Mouse (Mus musculus): Measurements from ENCODE around the gene Actl6b. TPM values are rescaled to one million over a fixed set of nuclear protein-coding genes. Genes with fewer than 3 reads are reported as not detected.

Actl6b gene
- total and polyA plus RNA-seq, 3 experiments, result 0.15 TPM; not detected in 2

- TF ChIP-seq POLR2AphosphoS2 (IDR thresholded peaks at IDR 0.05; ENCODE audit: low read length), result peak; percentile 60; the same call in 1 of the 2 replicates
- TF ChIP-seq CHD2 (IDR thresholded peaks at IDR 0.05; ENCODE audit: low read length), result peak; percentile 90
- no peak; the same call in 1 of the 2 replicates for TF ChIP-seq MAZ (IDR thresholded peaks at IDR 0.05; ENCODE audit: low read depth, low read length)
These were observed 47.5 kb downstream of the Actl6b start, which contains the start of gene Mospd3 (continued) for GRCm38 (mm10) chr5:137600619-137601364.

- peaks cover 0 to 16% of the 10 kb centered on the region in 2 experiments; a peak in 2 of 4 replicates for H3K36me3 ChIP-seq (ENCODE audit: control insufficient read depth in 1 of 2, insufficient read depth in 2 of 2, low read length in 2 of 2)
- H3K4me3 ChIP-seq (ENCODE audit: control insufficient read depth in 1 of 2, insufficient read depth in 1 of 2, low read depth in 2 of 2, low read length in 2 of 2), result peak overlapping the region; percentile 56 to 99
- peaks cover 14% of the 10 kb centered on the region for H3K79me2 ChIP-seq (ENCODE audit: control insufficient read depth, insufficient read depth, low read length, poor library complexity)
- peaks cover 10 to 30% of the 10 kb centered on the region in 2 experiments for H3K4me1 ChIP-seq (ENCODE audit: control insufficient read depth in 1 of 2, insufficient read depth in 2 of 2, low read length in 2 of 2)
- H3K27ac ChIP-seq (ENCODE audit: control insufficient read depth, low read depth, low read length), result peak overlapping the region; percentile 95
- no peaks in the 10 kb centered on the region for H3K9me3 ChIP-seq (replicated peaks; ENCODE audit: insufficient read depth, low read length)
- TF ChIP-seq GATA1 (IDR thresholded peaks at IDR 0.05; ENCODE audit: low read depth, low read length) (no peak), ZNF384 (IDR thresholded peaks at IDR 0.05; ENCODE audit: low read depth, low read length) (no peak), ETS1 (IDR thresholded peaks at IDR 0.05; ENCODE audit: low read depth, low read length) (peak; percentile 33; the same call in 1 of the 2 replicates), MXI1 (IDR thresholded peaks at IDR 0.05; ENCODE audit: low read depth, low read length) (peak; percentile 44; the same call in 1 of the 2 replicates), E2F4 (IDR thresholded peaks at IDR 0.05; ENCODE audit: borderline replicate concordance, low read depth, low read length) (no peak), ZKSCAN1 (IDR thresholded peaks at IDR 0.05; ENCODE audit: low read depth, low read length) (no peak), EP300 (IDR thresholded peaks at IDR 0.05; ENCODE audit: low read depth in 1 of 2, low read length in 2 of 2) (peak in 1 of 2 experiments; percentile 53; a peak in 1 of 4 replicates), USF2 (IDR thresholded peaks at IDR 0.05; ENCODE audit: borderline replicate concordance in 1 of 2, insufficient read depth in 1 of 2, low read depth in 1 of 2, low read length in 2 of 2) (no peak)
- peak overlapping the region; percentile 87 for H3K9ac ChIP-seq (ENCODE audit: control insufficient read depth, low read depth, low read length, poor library complexity, severe bottlenecking)
- peak; percentile 78 for DNase-seq (ENCODE audit: low read depth, low spot score)
- no peaks in the 10 kb centered on the region for H3K27me3 ChIP-seq (ENCODE audit: control insufficient read depth in 1 of 2, insufficient read depth in 2 of 2, low read length in 2 of 2)
These were observed 48.0 kb downstream of the Actl6b start for GRCm38 (mm10) chr5:137601365-137601729.

- no peak overlapping the region for H3K27ac ChIP-seq (ENCODE audit: control insufficient read depth, low read depth, low read length)
These were observed 54.7 kb downstream of the Actl6b start for GRCm38 (mm10) chr5:137607860-137608653.

More at GRCm38 (mm10) chr5:137607860-137608653, 54.7 kb downstream of the Actl6b start:
- Histone ChIP-seq H3K79me2 (ENCODE audit: control insufficient read depth, insufficient read depth, low read length, poor library complexity) (no peaks in the 10 kb centered on the region), H3K4me1 (ENCODE audit: control insufficient read depth in 1 of 2, insufficient read depth in 2 of 2, low read length in 2 of 2) (peaks cover 0 to 4% of the 10 kb centered on the region in 2 experiments; a peak in 2 of 4 replicates), H3K4me3 (ENCODE audit: control insufficient read depth in 1 of 2, insufficient read depth in 1 of 2, low read depth in 2 of 2, low read length in 2 of 2) (no peak overlapping the region), H3K9ac (ENCODE audit: control insufficient read depth, low read depth, low read length, poor library complexity, severe bottlenecking) (no peak overlapping the region), H3K9me3 (replicated peaks; ENCODE audit: insufficient read depth, low read length) (no peaks in the 10 kb centered on the region), H3K36me3 (ENCODE audit: control insufficient read depth in 1 of 2, insufficient read depth in 2 of 2, low read length in 2 of 2) (peaks cover 0 to 3% of the 10 kb centered on the region in 2 experiments; a peak in 2 of 4 replicates), H3K27me3 (ENCODE audit: control insufficient read depth in 1 of 2, insufficient read depth in 2 of 2, low read length in 2 of 2) (no peaks in the 10 kb centered on the region)
- DNase-seq (ENCODE audit: low read depth, low spot score), result no peak
- TF ChIP-seq ZKSCAN1 (IDR thresholded peaks at IDR 0.05; ENCODE audit: low read depth, low read length) (no peak), NRF1 (IDR thresholded peaks at IDR 0.05; ENCODE audit: insufficient read depth, low read depth, low read length, poor library complexity, severe bottlenecking) (no peak), EP300 (IDR thresholded peaks at IDR 0.05; ENCODE audit: low read depth in 1 of 2, low read length in 2 of 2) (no peak), USF1 (IDR thresholded peaks at IDR 0.05; ENCODE audit: low read depth, low read length) (no peak), TAL1 (IDR thresholded peaks at IDR 0.05; ENCODE audit: low read length) (no peak), KAT2A (conservative IDR thresholded peaks at IDR 0.05; ENCODE audit: low read depth, low read length) (no peak), E2F4 (IDR thresholded peaks at IDR 0.05; ENCODE audit: borderline replicate concordance, low read depth, low read length) (no peak), SIN3A (IDR thresholded peaks at IDR 0.05; ENCODE audit: low read length) (no peak), CTCF (IDR thresholded peaks at IDR 0.05 in 2 of 3, conservative IDR thresholded peaks at IDR 0.05 in 1 of 3; ENCODE audit: control insufficient read depth in 1 of 3, insufficient read depth in 1 of 3, low read depth in 2 of 3, low read length in 3 of 3, poor library complexity in 1 of 3, severe bottlenecking in 1 of 3) (no peak), GABPA (IDR thresholded peaks at IDR 0.05; ENCODE audit: low read depth, low read length) (no peak), POLR2A (IDR thresholded peaks at IDR 0.05; ENCODE audit: control insufficient read depth in 1 of 2, insufficient read depth in 1 of 2, low read depth in 1 of 2, low read length in 2 of 2, poor library complexity in 1 of 2) (no peak), ELF1 (IDR thresholded peaks at IDR 0.05; ENCODE audit: low read depth, low read length) (no peak)

All from MEL (cell line).